Mouse (Mus musculus): ENCODE results near the gene Creb3l2.
"Not testable (repeated sequence)": the region's sequence is repeated elsewhere in the genome, so short reads cannot be mapped to it uniquely, and the experiment has no call there.

Gene Creb3l2

GRCm38 (mm10) chr6:37409829-37410228 lies 32.1 kb downstream of the Creb3l2 start:
- DNase-seq (ENCODE audit: low spot score in 2 of 2) = no peak

- DNase-seq (ENCODE audit: low spot score in 2 of 2) = no peak
Measured at GRCm38 (mm10) chr6:37407876-37408275, 34.1 kb downstream of the Creb3l2 start.

- DNase-seq (ENCODE audit: low spot score in 2 of 2) = no peak
Measured at GRCm38 (mm10) chr6:37406903-37407302, 35.0 kb downstream of the Creb3l2 start.

DNA sequence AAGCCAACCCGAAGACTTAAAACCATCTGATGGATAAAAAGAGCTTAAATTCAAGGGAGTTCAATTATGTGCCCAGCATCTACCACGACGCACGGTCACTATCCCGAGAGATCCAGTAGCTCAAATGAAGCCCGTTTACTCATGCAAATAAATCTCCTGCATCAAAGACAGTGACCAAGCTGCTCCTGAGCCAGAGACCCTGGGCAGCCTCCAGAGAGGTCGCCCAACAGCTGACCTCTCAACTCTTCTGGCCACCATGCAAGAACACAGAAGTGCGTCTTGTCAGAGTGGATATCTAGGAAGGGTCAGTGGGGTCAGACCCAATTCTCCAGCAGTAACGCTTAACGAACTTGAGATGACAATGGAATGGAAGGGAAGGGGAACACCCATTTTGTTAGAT lies 35.9 kb downstream of the Creb3l2 start:
- no peak for DNase-seq (ENCODE audit: low spot score in 2 of 2)

DNA sequence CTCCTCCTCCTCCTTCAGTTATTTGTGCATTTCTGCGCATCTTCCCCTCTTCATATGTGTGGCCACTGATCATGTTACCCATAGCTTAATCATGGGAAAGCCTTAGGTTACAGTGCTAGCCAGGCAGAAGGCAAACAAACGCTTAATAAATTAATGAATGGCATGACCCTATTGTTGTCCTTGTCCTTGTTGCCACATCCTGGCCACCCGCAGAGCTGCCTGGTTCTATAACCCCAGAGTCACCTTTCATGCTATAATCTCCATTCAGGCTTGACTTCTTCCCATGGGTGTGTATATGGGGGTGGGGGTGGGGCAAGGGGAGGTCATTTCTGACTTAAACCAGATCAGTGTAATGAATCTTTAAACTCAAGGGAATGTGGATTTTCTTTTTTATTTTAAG lies 37.6 kb downstream of the Creb3l2 start:
- no peak for DNase-seq (ENCODE audit: low spot score in 2 of 2)

- no peak for DNase-seq (ENCODE audit: low spot score in 2 of 2)
Measured at GRCm38 (mm10) chr6:37401928-37402327, 40.0 kb downstream of the Creb3l2 start.

DNA sequence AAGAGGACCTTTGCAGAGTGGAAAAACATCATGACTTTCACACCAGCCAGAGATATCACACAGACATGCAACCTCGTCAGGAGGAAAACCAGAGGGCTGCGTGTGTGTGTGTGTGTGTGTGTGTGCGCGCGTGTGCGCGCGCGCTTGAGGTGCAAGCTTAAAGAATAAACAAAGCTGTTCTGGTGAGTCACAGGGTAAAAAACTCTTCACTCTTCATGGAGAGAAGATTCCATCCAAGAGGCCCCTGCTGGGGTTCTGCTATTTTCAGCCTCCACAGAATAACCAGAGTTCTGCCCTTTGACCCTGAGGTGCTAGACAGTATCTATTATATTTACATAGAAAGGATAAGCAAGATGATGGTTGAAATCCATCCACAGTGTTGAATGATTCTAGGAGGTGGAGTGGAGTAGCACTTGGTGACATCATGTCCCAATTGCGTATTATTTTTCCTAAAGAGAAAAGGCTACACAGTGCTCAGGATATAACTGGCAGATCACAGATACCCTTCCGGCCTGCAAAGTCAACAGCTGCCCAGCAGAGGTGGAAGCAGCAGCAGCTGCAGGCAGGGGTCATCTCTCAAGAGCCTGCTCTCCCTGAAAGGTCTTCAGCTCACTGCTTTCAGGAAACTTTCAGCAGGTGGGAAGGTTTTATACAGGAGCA lies 41.0 kb downstream of the Creb3l2 start:
- no peak for DNase-seq (ENCODE audit: low spot score in 2 of 2)

- no peak for DNase-seq (ENCODE audit: low spot score in 2 of 2)
Measured at GRCm38 (mm10) chr6:37400167-37400566, 41.8 kb downstream of the Creb3l2 start.

- no peak for DNase-seq (ENCODE audit: low spot score in 2 of 2)
Measured at GRCm38 (mm10) chr6:37398943-37399342, 43.0 kb downstream of the Creb3l2 start.

- no peak for DNase-seq (ENCODE audit: low spot score in 2 of 2)
Measured at GRCm38 (mm10) chr6:37397973-37398372, 44.0 kb downstream of the Creb3l2 start.

DNA sequence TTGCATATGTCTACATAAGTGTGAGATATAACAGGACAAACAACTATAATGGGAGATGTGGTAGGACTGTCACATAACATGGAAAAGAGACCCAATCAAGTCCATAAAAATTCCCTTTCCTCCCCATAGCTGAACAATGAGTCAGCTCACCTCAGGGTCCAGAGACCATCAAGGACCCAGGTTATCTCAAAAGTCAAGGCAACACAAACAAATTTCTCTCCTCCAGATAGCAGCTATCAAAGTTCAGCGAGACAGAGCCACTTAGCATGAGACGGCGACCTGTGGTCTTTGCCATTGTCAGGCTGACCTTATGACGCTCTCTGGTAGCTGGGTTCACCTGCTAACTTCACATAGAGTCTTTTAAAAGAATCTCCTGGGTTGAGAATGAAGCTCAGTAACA lies 44.7 kb downstream of the Creb3l2 start:
- no peak for DNase-seq (ENCODE audit: low spot score in 2 of 2)

DNA sequence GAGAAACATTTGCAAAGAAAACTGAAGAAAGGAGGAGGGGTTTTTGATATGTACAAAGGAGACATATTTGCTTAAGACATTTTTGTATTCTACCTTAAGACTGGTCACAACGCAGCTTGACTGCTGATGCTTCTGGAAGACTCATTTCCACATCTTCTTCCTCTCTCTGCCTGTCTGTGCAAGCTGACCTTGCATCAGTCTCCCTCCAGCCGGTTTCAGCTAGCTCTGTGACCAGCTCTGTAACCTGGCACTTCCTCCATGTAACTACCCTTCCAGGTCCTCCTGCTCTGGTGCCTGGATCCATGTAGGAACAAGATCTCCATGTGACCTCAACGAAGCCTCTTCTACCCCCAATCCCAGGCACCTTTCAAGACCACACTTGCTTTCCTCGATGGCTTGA lies 45.8 kb downstream of the Creb3l2 start:
- no peak for DNase-seq (ENCODE audit: low spot score in 2 of 2)

DNA sequence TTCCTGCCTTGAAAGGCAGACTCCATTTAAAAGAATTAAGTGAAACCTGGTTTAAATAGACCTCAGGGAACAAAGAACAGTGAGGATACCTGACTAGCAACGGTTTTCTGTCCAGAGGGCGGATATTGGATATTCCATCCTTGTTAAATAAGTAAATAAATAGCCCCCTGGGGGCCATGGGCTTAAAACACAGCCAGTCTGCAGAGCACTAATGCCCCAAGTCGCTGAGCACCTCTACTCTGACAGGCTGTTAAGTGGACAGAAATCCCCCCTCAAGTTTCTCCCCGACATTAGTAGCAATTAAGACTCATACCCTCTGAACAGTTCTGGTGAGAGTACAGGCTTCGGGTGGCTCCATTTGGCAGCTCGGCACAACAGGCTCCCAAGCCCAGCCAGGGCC lies 48.7 kb downstream of the Creb3l2 start:
- no peak for DNase-seq (ENCODE audit: low spot score in 2 of 2)

GRCm38 (mm10) chr6:37392262-37392661 lies 49.7 kb downstream of the Creb3l2 start:
- no peak for DNase-seq (ENCODE audit: low spot score in 2 of 2)

DNA sequence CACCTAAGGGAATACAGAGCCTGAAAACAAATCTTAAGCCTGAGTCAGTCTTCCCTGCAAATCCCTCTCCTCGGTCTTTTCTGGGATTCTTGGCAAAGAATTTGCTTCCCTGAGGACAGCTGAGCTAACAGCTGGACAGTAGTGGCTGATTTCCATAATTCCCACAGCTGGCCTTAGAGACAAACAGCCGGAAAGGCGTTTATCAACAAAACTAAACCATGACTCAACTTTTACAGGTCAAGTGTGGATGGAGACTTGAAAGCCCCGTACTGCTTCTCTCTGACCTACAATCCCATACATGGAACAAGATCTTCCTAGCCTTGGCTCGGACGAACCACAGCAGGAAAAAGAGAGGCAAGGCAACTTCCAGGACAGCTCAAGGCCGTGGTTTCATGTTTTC lies 50.6 kb downstream of the Creb3l2 start:
- DNase-seq (ENCODE audit: low spot score in 2 of 2) = peak in 1 of 2 experiments; percentile 1

GRCm38 (mm10) chr6:37388960-37389359 lies 53.0 kb downstream of the Creb3l2 start:
- no peak for DNase-seq (ENCODE audit: low spot score in 2 of 2)

- no peak for DNase-seq (ENCODE audit: low spot score in 2 of 2)
Measured at GRCm38 (mm10) chr6:37388501-37388900, 53.4 kb downstream of the Creb3l2 start.

DNA sequence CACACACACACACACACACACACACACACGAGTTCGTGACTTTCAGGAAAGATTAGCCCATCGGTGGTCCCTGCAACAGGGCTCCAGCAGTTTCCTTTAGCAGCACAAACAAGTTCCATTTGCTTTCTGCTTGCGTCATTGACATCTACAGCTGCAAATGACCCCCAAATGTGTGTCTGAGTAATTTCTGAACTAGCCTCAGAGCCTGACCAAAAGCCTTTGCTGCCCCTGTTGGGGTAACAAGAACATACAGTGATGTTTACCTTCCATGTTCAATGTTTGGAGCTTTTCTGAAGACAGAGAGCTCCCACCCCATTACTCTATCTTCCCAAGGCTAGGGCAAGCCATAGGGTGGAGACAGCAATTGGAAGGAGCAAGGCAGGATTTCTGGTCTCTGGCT lies 54.7 kb downstream of the Creb3l2 start:
- DNase-seq (ENCODE audit: low spot score in 2 of 2) = no peak

- no peak for DNase-seq (ENCODE audit: low spot score in 2 of 2)
Measured at GRCm38 (mm10) chr6:37385602-37386285, 56.2 kb downstream of the Creb3l2 start.

GRCm38 (mm10) chr6:37382761-37383160 lies 59.2 kb downstream of the Creb3l2 start:
- DNase-seq (ENCODE audit: low spot score in 2 of 2) = no peak

DNA sequence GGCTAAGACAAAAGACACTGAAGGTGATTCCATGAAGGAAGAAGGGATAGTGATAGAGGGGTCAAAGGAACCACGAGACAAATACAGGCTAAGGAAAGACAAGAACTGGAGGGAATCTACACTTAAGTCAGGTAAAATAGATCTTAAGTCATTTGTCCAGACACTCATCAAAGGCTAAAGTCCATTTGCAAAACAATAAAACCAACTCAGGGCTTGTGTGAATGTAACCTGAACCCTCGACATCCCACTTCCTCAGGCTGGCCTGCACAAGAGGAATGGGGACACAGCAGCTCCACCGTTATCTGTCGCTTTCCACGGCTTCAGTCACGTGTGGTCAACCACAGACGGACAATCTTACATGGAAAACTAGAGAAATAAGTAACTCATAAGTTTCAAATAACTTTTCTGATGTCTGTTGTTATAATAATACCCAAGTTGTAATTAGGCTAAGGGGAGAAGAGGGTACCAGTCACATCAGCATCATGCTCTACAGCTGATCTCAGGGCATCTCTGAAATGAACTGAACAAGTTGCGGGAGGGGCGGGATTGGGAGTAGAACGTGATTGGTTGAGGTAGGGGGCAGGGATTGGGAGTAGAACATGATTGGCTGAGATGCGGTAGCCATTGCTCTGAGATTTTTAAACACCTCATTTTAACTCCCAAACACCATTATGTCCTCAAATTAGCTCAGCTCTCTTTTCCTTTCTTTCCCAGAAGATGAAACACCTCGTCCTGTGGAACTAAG lies 63.9 kb downstream of the Creb3l2 start:
- DNase-seq (ENCODE audit: low spot score in 2 of 2) = no peak

DNA sequence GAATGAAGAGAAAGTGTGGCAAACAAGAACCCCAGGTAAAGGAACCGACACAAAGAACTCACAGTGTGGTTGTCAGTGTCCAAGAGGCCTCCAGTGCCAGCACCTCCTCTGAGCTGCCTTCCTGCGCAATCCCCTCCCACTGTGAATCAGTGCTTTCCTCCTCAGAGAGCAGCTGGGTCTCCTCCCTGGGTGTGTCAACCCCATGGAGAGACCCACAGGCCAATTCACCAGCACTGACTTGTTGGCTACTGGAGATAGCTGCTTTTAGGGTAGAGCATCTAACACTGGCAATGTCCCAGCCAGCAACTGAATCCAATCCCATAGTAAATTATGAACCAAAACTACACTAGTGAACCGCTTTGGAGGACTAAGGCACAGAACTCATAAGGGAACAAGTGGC lies 64.6 kb downstream of the Creb3l2 start:
- DNase-seq (ENCODE audit: low spot score in 2 of 2) = not testable (repeated sequence)

- DNase-seq (ENCODE audit: low spot score in 2 of 2) = no peak
Measured at GRCm38 (mm10) chr6:37375452-37375851, 66.5 kb downstream of the Creb3l2 start.
